8 mouse cellular contexts compared by ENCODE assay signal in the genomic region with DNA sequence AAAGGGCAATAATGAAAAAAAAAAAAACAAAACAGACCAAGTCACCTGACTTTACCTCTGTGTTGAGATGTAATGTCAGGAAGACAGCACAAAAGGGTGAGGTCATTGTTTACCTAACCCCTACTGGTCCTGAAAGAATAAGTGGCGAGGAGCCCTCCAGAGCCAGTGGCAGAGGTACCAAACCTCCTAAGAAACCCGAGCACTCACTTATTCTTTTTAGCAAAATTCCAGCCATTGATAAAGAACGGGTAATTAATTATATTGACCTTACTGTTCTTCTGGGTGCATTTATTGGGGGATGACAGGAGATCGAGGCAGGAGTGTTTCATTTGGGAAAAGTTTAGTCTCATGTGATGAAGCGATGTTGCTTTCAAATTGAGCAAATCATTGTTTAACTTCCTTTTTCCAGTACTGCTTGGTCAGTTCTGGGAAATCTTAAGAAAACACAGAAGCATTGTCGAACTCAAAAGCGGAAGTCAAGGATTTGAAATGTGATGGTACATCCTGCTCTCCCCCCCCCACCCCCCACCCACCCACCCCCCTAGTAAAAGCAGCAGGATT. TPM values are rescaled to one million over a fixed set of nuclear protein-coding genes. Genes with fewer than 3 reads are reported as not detected.
DNase-seq lines count a peak whose midpoint lies in the region; ATAC-seq and TF ChIP-seq lines count a peak whose summit lies in the region.

No protein-coding gene starts in this region.

- WGBS in kidney, adult 2 months, result 18% methylated on average over 7 of the region's 7 CpGs
- 48% methylated on average over 7 of the region's 7 CpGs for WGBS in heart, embryonic 16.5 days

- no peak overlapping the region for H3K4me2 ChIP-seq in heart, embryonic 16.5 days (ENCODE audit: low read depth, low read length)

- H3K27ac ChIP-seq in kidney, adult 2 months (ENCODE audit: insufficient read depth, low read depth, low read length), result peak overlapping the region; percentile 100
- H3K27ac ChIP-seq in heart, embryonic 16.5 days (ENCODE audit: low read length), result peak overlapping the region; percentile 89

- ATAC-seq in G1E (ENCODE audit: extremely low read depth, insufficient number of reproducible peaks, low FRiP score, poor library complexity, severe bottlenecking), result peak; percentile 59
- ATAC-seq in heart, embryonic 16.5 days (replicated peaks; ENCODE audit: extremely low read depth, insufficient read depth, low FRiP score), result no peak

- TF ChIP-seq POLR2A in kidney, adult 2 months (IDR thresholded peaks at IDR 0.05; ENCODE audit: low read depth, low read length), result no peak

- no peaks in the 10 kb centered on the region for H3K9me3 ChIP-seq in G1E (replicated peaks)
- no peaks in the 10 kb centered on the region for H3K9me3 ChIP-seq in heart, embryonic 16.5 days (replicated peaks; ENCODE audit: control insufficient read depth, low read length)
- no peaks in the 10 kb centered on the region for H3K9me3 ChIP-seq in megakaryocyte, embryonic 14.5 days

- peak; percentile 64 for DNase-seq in kidney, adult 2 months
- no peak for DNase-seq in kidney, postnatal 25 days
- peak; percentile 9 for DNase-seq in G1E (ENCODE audit: low spot score)
- no peak for DNase-seq in spleen, adult 12 weeks (ENCODE audit: low spot score)
- no peak for DNase-seq in left cerebral cortex, adult 18-20 months (ENCODE audit: low spot score in 2 of 2)
- DNase-seq in cerebellum, postnatal 4 days (ENCODE audit: low spot score in 2 of 2), result no peak

- no peaks in the 10 kb centered on the region for H3K36me3 ChIP-seq in kidney, adult 2 months (ENCODE audit: control insufficient read depth, insufficient read depth, low read length)
- no peaks in the 10 kb centered on the region for H3K36me3 ChIP-seq in G1E (replicated peaks)
- no peaks in the 10 kb centered on the region for H3K36me3 ChIP-seq in heart, embryonic 16.5 days (ENCODE audit: control insufficient read depth, insufficient read depth)
- H3K36me3 ChIP-seq in megakaryocyte, embryonic 14.5 days (replicated peaks; ENCODE audit: low read length), result no peaks in the 10 kb centered on the region

- H3K9ac ChIP-seq in heart, embryonic 16.5 days (ENCODE audit: low read length), result no peak overlapping the region

- H3K27me3 ChIP-seq in kidney, adult 2 months (replicated peaks; ENCODE audit: control insufficient read depth, insufficient read depth, low read length), result no peaks in the 10 kb centered on the region
- H3K27me3 ChIP-seq in G1E (ENCODE audit: insufficient read depth, low read length), result no peaks in the 10 kb centered on the region
- no peaks in the 10 kb centered on the region for H3K27me3 ChIP-seq in heart, embryonic 16.5 days (ENCODE audit: control insufficient read depth, insufficient read depth, low read length)
- H3K27me3 ChIP-seq in megakaryocyte, embryonic 14.5 days (replicated peaks), result no peaks in the 10 kb centered on the region

- H3K4me1 ChIP-seq in kidney, adult 2 months (ENCODE audit: control insufficient read depth, insufficient read depth, low read length), result peaks cover 20% of the 10 kb centered on the region
- peaks cover 33% of the 10 kb centered on the region for H3K4me1 ChIP-seq in G1E (ENCODE audit: insufficient read depth, low read depth, low read length)
- peaks cover 20% of the 10 kb centered on the region for H3K4me1 ChIP-seq in heart, embryonic 16.5 days (ENCODE audit: control insufficient read depth, insufficient read depth, low read length)
- peaks cover 40% of the 10 kb centered on the region for H3K4me1 ChIP-seq in megakaryocyte, embryonic 14.5 days

- TF ChIP-seq CTCF in kidney, adult 2 months (conservative IDR thresholded peaks at IDR 0.05; ENCODE audit: insufficient read depth, insufficient read length, low read depth, low read length), result no peak
- no peak for TF ChIP-seq CTCF in G1E (IDR thresholded peaks at IDR 0.05; ENCODE audit: low read depth, low read length)

- no peak overlapping the region for H3K4me3 ChIP-seq in kidney, adult 2 months (ENCODE audit: insufficient read depth, low read depth, low read length)
- H3K4me3 ChIP-seq in G1E (ENCODE audit: low read depth, low read length), result peak overlapping the region; percentile 35; the same call in 1 of the 2 replicates
- no peak overlapping the region for H3K4me3 ChIP-seq in heart, embryonic 16.5 days (ENCODE audit: low read length)
- H3K4me3 ChIP-seq in megakaryocyte, embryonic 14.5 days (replicated peaks), result peak overlapping the region; percentile 78

RNA-seq across cellular contexts. Expression of a gene that starts 56.8 kb away (rescaled TPM):
- polyA plus RNA-seq in kidney, adult 2 months (2012; rRNA removed), result 10.0 and 10.7 TPM in 2 replicates
- total RNA-seq in G1E (2014; fragmentation: Nextera tagmentation) (90.9 and 104 TPM in 2 replicates), G1E (2017) (88.2 and 101 TPM in 2 replicates)
- 25.3 and 26.3 TPM in 2 replicates for polyA plus RNA-seq in G1E (2012)
- 77.1 and 87.5 TPM in 2 replicates for polyA plus RNA-seq in heart, embryonic 16.5 days (2015; fragmentation: Nextera tagmentation; extraction: Ambion mirVana)
- polyA plus RNA-seq in megakaryocyte, embryonic 14.5 days (2012; ENCODE audit: insufficient read depth, low replicate concordance), result 51.6 and 132 TPM in 2 replicates
- total RNA-seq in left cerebral cortex, adult 18-20 months (2021), result 10 to 100 TPM; 52.9 to 58.0 TPM

Comparison
In these comparisons a context has a peak if more than half of its experiments do, and no peak if none do; other contexts are left out.
1. DNase-seq: peak in kidney, adult 2 months (single experiment) and G1E (single experiment); none in kidney, postnatal 25 days (0 of 2), spleen, adult 12 weeks (single experiment), left cerebral cortex, adult 18-20 months (0 of 2) and cerebellum, postnatal 4 days (0 of 2).
2. H3K4me3 ChIP-seq: peak in G1E (single experiment) and megakaryocyte, embryonic 14.5 days (single experiment); none in kidney, adult 2 months (single experiment) and heart, embryonic 16.5 days (single experiment).